Mouse (Mus musculus): Measurements from ENCODE around the gene Pclo.

DNA sequence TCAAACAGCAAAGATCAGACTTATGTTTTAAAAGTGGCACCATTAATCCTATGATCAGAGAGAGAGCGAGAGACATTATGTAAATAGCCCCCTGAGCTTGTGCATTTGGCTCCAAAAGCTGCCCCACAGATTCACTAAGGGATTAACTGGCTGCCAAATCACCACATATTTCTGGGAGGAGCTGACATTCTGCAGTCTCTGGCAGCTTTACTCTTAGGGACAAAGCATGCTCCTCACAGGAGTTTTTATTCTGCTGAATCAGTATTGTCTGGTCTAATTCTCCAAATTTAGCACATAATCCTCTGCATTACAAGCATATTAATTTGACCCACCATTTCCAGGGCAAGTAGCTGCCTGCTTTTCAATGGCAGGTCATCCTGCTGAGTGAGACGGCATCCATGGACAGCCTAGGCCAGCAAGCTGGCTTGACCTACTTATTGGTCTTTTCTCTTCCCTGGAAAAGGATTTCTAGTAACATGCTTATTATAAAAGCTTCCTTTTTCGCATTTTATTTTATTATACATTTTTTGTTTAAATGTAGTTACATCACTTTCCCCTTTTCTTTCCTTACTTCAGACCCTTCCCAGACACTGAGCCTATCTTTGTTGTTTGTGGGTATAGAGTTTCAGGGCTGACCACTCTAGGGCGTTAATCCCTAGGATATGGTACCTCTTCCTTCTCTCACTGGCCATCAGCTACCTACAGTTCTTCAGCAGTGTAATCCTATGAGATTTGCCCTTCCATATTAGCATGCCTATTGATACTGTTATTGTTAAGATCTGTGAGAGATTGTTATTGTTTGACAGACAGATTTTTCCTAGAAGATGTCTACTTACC is 319.7 kb downstream of the Pclo start:
- no peak for TF ChIP-seq CTCF (IDR thresholded peaks at IDR 0.05; ENCODE audit: extremely low read depth, insufficient read length, insufficient replicate concordance, low read depth, low read length)
- no peak for TF ChIP-seq POLR2A (IDR thresholded peaks at IDR 0.05; ENCODE audit: low read depth, low read length)

All from small intestine, adult 2 months (tissue).